Mouse (Mus musculus): ENCODE measurements around the gene Gm47955.
"Not testable (repeated sequence)": the region's sequence is repeated elsewhere in the genome, so short reads cannot be mapped to it uniquely, and the experiment has no call there.

- not testable (repeated sequence) for TF ChIP-seq CTCF (conservative IDR thresholded peaks at IDR 0.05; ENCODE audit: low read length); NANOG (IDR thresholded peaks at IDR 0.05; ENCODE audit: borderline replicate concordance, low read length)
Measured at GRCm38 (mm10) chr1:82930558-82930957, 29.5 kb upstream of the Gm47955 start.
